Mouse (Mus musculus) erythroblast, embryonic 14.5 days (primary cell): ENCODE results near the gene Dnpep.

Experiments used
- GATA1 ChIP-seq: IDR thresholded peaks from 2 replicates; pipeline ENCODE4 v1.6.1; 2012; ENCODE audit warnings: low read length, inconsistent platforms, mixed read lengths
- TAL1 ChIP-seq: IDR thresholded peaks from 3 replicates; pipeline ENCODE4 v1.6.1; 2012; ENCODE audit warnings: low read length, inconsistent platforms, mixed read lengths

DNA sequence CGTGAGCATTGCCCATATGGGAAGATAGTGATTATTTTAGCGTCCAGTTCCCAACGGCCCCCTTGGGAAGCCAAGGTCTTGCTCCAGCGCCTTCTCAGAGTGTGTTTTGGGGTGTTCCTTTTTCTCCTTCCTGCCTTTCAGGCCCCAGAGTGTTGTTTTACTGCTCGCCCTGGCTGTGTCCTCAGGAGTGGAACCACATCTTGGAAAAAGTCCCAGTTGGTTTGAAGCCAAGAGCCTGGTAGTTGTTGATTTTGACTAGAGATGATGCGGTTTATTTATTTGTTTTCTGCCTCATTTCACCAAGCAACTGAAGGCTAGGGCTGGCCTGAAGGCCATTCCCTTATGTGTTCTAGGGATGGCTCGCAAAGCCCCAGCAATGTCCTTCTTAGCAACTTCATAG, 39.5 kb upstream of the Dnpep start:
- no peak for TF ChIP-seq GATA1
- TF ChIP-seq TAL1: no peak
